Mouse (Mus musculus) bone marrow, adult 2 months (tissue): Measurements from ENCODE around the gene Tspan9. TPM values are rescaled to one million over a fixed set of nuclear protein-coding genes. Genes with fewer than 3 reads are reported as not detected.

Experiments
- H3K27ac ChIP-seq: fragments of 200-500 bp; 2 replicates; pipeline ENCODE4 v1.5.1; 2012; ENCODE audit warnings: low read depth, mild to moderate bottlenecking, control low read depth, inconsistent platforms, low read length; ENCODE audit not compliant: control insufficient read depth, poor library complexity, insufficient read depth
- H3K4me1 ChIP-seq: fragments of 200-500 bp; 2 replicates; pipeline ENCODE4 v1.6.1; 2011; ENCODE audit warnings: low read length; ENCODE audit not compliant: control insufficient read depth, insufficient read depth
- H3K4me3 ChIP-seq: fragments of 200-500 bp; replicated peaks from 2 replicates; pipeline ENCODE3; 2011; ENCODE audit warnings: mild to moderate bottlenecking, low read depth, low read length, control low read depth; ENCODE audit not compliant: control insufficient read depth
- CTCF ChIP-seq: fragments of 200-500 bp; IDR thresholded peaks from 2 replicates; pipeline ENCODE4 v1.5.1; 2011; ENCODE audit warnings: low read length, control low read depth; ENCODE audit not compliant: control insufficient read depth, insufficient read depth
- POLR2A ChIP-seq: fragments of 200-500 bp; IDR thresholded peaks from 2 replicates; pipeline ENCODE4 v1.6.1; 2011; ENCODE audit warnings: low read depth, mild to moderate bottlenecking, control low read depth, low read length, borderline replicate concordance; ENCODE audit not compliant: control insufficient read depth
- WGBS: fragments of 180-500 bp; shearing (Covaris S2); methylation state at CpG from one replicate; pipeline ENCODE4 v1.1.7; 2018; 5-methylcytosine and 5-hydroxymethylcytosine counted together
- polyA plus RNA-seq: library from polyadenylated mRNA; stranded (reverse); fragments of >200 nt; gene quantifications from 2 replicates; pipeline ENCODE4 v1.2.4, GENCODE M21; 2011; ENCODE audit warnings: low replicate concordance; ENCODE audit not compliant: missing spikeins, insufficient read depth, insufficient read length

Gene Tspan9
- polyA plus RNA-seq, 1 experiment: 10.2 TPM

- Histone ChIP-seq H3K4me3 (no peak overlapping the region), H3K27ac (no peak overlapping the region), H3K4me1 (no peaks in the 10 kb centered on the region)
- WGBS: 85% methylated on average over 4 of the region's 4 CpGs
- TF ChIP-seq POLR2A: no peak
- TF ChIP-seq CTCF: no peak
Observed at GRCm38 (mm10) chr6:128137855-128138254, 5.5 kb downstream of the Tspan9 start.

- WGBS: 76% methylated on average over 3 of the region's 3 CpGs
- H3K4me1 ChIP-seq: no peaks in the 10 kb centered on the region
- H3K27ac ChIP-seq: no peak overlapping the region
- TF ChIP-seq CTCF (no peak), POLR2A (no peak)
- no peak overlapping the region for H3K4me3 ChIP-seq
Observed at GRCm38 (mm10) chr6:128136654-128137053, 6.7 kb downstream of the Tspan9 start.

GRCm38 (mm10) chr6:128135459-128135858 is 7.9 kb downstream of the Tspan9 start:
- H3K4me3 ChIP-seq: no peak overlapping the region
- 71% methylated on average over 5 of the region's 5 CpGs for WGBS
- TF ChIP-seq POLR2A (no peak), CTCF (no peak)
- no peaks in the 10 kb centered on the region for H3K4me1 ChIP-seq
- no peak overlapping the region for H3K27ac ChIP-seq

GRCm38 (mm10) chr6:128135006-128135405 is 8.4 kb downstream of the Tspan9 start:
- Histone ChIP-seq H3K4me3 (no peak overlapping the region), H3K4me1 (no peaks in the 10 kb centered on the region), H3K27ac (no peak overlapping the region)
- 33% methylated on average over 5 of the region's 5 CpGs for WGBS
- TF ChIP-seq POLR2A: no peak
- TF ChIP-seq CTCF: no peak

- no peak overlapping the region for H3K4me3 ChIP-seq
- WGBS: 66% methylated on average over 8 of the region's 8 CpGs
- TF ChIP-seq POLR2A (no peak), CTCF (no peak)
- no peaks in the 10 kb centered on the region for H3K4me1 ChIP-seq
- no peak overlapping the region for H3K27ac ChIP-seq
Observed at GRCm38 (mm10) chr6:128134196-128134924, 9.0 kb downstream of the Tspan9 start.

GRCm38 (mm10) chr6:128133679-128134191 is 9.7 kb downstream of the Tspan9 start:
- H3K27ac ChIP-seq: no peak overlapping the region
- H3K4me3 ChIP-seq: no peak overlapping the region
- H3K4me1 ChIP-seq: no peaks in the 10 kb centered on the region
- TF ChIP-seq CTCF (no peak), POLR2A (no peak)
- 74% methylated on average over 10 of the region's 10 CpGs for WGBS

GRCm38 (mm10) chr6:128132581-128132980 is 10.8 kb downstream of the Tspan9 start:
- TF ChIP-seq CTCF (no peak), POLR2A (no peak)
- Histone ChIP-seq H3K4me3 (no peak overlapping the region), H3K4me1 (no peaks in the 10 kb centered on the region), H3K27ac (no peak overlapping the region)
- 84% methylated on average over 6 of the region's 6 CpGs for WGBS

- 78% methylated on average over 2 of the region's 2 CpGs for WGBS
- H3K4me3 ChIP-seq: no peak overlapping the region
- H3K27ac ChIP-seq: no peak overlapping the region
- TF ChIP-seq CTCF (no peak), POLR2A (no peak)
- no peaks in the 10 kb centered on the region for H3K4me1 ChIP-seq
Observed at GRCm38 (mm10) chr6:128131390-128131789, 12.0 kb downstream of the Tspan9 start.
